Mouse (Mus musculus): Measurements from ENCODE around the gene Swsap1.

Gene Swsap1

DNA sequence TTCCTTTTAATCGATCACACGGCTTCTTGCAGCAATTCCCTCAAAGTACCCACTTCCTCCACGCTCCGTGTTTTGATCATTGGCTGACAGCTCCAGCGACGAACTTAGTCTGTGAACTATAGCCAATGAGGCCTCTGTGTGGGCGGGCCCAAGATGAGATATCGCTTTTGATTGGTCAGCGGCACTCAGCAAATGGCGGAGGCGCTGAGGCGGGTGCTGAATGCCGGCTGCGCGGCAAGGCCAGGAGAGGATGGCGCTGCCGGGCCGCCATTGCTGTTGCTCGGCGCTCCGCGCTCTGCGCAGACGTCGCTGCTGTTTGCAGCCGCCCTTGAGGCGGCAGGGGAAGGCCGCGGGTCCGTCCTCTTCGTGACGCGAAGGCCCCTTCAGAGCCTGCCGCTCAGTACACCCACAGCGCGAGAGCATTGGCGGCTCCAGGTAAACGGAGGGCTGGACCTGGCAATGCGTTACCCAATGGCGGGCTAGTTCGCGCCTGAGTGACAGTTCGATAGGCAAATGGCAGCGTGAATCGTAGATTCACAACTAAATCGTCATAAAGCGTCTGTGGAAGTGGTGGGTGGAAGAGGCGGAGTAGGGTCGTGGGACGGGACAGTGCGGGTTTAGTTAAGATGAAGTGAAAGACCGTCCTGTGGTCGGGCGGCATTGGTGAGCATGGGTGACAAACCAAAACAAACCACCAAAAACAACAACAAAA is at the start of gene Swsap1:
Gene Swsap1 (plus strand): TSS at position 186 of the 712 bp plus-strand sequence.
- DNase-seq = peak; percentile 96 to 97

DNA sequence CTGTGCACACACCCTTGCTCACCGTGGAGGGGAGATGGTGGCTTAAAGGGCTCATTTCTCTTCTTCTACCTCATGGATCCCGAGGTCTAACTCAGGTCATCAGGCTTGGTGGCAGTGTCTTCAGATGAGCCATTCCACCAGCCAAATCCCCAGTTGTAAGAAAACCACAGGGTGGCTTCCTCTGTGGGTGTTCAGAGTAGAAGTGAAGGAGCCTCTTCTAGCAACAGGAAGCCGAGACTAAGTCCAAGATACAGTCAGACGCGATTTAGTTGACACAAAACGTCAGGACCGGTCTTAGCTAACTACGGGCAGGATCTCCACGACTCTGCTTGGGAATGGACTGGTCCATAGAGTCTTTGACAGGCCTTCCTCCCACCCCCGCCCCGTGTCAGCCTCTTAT is 47.3 kb upstream of the Swsap1 start:
- no peak for DNase-seq

- DNase-seq = no peak
Measured at GRCm38 (mm10) chr9:21909474-21910223, 45.9 kb upstream of the Swsap1 start.

DNA sequence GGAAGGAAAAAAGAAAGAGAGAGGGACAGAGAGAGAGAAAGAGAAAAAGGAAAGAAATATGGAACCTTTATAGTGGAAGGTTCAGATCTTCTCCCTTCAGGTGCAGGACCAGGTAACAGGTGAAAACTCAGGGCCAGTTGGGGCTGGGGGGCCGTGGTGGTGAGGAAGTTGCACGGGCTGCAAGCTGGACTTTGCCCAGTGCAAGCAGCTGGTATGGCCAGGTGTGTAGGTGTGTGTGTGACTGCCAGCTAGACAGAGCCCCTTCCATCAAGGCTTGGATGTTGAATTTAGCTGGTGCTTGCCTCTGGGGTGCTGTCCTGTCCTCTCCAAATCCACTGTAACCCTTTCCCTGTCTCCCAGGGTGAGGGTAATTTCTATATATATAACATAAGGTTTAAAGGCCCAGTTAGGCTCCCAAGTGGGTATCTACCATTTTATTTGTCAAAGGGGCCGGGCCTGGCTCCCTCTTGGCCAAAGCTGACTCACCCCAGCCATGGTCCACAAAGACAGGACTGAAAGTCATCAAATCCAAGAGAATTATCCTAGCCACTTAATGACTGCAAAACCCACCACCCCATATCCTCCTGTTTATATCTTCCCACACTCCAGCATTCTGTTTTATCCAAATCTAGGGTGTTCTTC is 38.6 kb upstream of the Swsap1 start:
- DNase-seq = no peak

DNA sequence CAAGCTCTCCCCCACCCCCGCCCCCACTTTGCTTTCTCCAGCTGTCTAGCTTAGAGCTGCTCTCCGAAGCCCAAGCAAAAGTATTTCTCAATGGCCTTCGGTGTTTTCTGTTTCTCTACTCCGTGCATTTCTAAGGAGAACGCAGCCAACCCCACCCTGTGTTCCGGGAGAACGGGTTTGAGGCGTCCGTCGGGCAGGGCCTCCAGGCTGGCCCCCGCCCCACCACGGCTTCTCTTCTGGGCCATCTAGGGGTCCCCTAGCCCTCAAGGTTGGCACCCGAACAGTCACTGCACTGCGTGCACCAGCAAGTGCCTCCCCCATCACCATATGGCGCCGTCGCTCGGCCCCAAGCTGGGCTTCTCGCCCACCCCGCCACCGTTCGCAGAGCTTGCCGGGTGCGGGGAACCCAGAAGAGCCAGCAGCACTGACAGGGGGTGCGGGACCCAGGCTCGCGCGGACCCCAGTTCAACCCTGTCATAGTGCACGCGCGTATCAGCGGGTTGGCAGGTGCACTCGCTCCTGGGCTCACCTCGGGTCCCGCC is 38.0 kb upstream of the Swsap1 start:
- peak in 1 of 2 experiments; percentile 28 for DNase-seq

GRCm38 (mm10) chr9:21918035-21918592 is 37.4 kb upstream of the Swsap1 start, which contains the start of gene Rab3d:
TSS of gene Rab3d (minus strand) at chr9:21918192.
- peak; percentile 93 to 96 for DNase-seq

- DNase-seq = no peak
Measured at GRCm38 (mm10) chr9:21918692-21919384, 36.7 kb upstream of the Swsap1 start.

- no peak for DNase-seq
Measured at GRCm38 (mm10) chr9:21923036-21923435, 32.5 kb upstream of the Swsap1 start.

DNA sequence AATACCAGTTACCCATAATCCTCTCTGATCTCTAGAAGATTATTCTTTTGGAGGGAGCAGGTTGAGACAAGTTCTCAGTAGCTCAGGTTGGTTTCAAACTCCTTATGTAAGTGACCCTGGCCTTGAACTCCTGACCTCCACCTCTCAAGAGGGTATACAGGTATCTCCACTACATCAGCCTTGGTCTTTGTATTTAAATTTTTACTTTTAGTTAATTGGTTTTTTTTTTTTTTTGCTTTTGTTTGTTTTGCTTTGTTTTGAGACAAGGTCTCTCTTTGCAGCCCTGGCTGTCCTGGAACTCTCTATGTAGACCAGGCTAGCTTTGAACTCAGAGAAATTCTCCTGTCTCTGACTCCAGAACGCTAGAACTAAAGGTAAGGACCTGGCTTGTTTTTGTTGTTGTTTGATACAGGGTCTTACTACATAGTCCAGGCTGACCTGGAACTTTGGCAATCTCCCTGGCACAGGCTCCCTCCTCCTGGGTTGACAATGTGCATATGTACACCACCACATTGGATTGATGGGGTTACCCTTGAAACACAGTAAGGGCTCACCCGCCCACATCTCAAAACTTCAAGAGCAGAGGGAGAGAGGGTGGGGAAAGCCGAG is 32.0 kb upstream of the Swsap1 start:
- no peak for DNase-seq

GRCm38 (mm10) chr9:21924099-21924493 is 31.5 kb upstream of the Swsap1 start:
- peak in 1 of 2 experiments; percentile 31 for DNase-seq

- no peak for DNase-seq
Measured at GRCm38 (mm10) chr9:21925034-21925433, 30.5 kb upstream of the Swsap1 start.

- DNase-seq = no peak
Measured at GRCm38 (mm10) chr9:21925506-21925905, 30.0 kb upstream of the Swsap1 start.

GRCm38 (mm10) chr9:21926155-21926554 is 29.4 kb upstream of the Swsap1 start:
- DNase-seq = no peak

- no peak for DNase-seq
Measured at GRCm38 (mm10) chr9:21926784-21927183, 28.8 kb upstream of the Swsap1 start.

DNA sequence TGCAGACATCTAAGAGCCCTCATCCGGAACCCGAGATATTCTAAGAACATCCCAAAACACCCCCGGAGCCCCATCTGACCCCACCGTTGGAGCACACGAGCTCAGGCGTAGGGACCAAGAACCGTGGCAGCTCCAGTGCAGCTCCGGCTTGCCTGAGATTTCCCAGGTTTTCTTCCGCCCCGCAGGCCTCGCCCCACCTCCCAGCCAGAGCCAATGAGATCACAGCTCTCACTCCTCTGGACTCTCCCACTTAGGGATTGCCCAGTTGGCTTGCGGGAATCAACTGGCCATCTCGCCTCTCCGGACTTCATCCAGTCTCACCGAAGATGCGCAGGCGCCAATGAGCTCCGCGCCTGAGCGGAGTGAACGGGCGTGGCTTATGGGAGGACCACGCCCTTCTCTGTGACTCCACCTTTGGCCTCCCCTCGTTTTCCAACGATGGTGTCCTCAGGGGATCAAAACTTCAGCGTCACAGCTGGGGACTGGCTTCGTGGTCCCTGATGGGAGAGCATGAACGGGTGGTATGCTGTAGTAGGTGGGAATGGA is 28.3 kb upstream of the Swsap1 start, which contains the start of the genes Ccdc159 and Tmem205:
Gene Ccdc159 (plus strand): TSS at position 264 of the 546 bp plus-strand sequence.
Gene Tmem205 (minus strand): TSS at position 349 of the 546 bp plus-strand sequence.
- peak; percentile 24 to 35 for DNase-seq

GRCm38 (mm10) chr9:21929208-21929607 is 26.3 kb upstream of the Swsap1 start:
- DNase-seq = no peak

DNA sequence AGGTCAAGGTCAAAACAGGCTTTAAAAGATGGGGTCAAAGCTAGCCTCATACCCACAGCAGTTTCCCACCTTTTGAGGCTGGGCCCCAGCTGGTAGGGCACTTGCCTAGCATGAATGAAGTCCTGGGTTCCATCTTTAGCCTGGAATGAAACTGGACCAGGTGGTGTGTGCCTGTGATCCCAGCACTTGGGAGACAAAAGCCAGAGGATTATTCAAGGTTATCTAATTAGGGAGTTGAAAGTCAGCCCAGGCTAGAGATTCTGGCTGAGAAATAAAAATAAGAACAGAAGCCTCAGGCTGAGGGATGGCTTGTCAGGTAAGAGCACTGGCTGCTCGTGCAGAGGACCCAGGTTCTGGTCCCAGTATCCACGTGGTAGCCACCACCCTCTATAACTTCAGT is 23.5 kb upstream of the Swsap1 start:
- no peak for DNase-seq

- no peak for DNase-seq
Measured at GRCm38 (mm10) chr9:21932445-21933137, 23.0 kb upstream of the Swsap1 start.

DNA sequence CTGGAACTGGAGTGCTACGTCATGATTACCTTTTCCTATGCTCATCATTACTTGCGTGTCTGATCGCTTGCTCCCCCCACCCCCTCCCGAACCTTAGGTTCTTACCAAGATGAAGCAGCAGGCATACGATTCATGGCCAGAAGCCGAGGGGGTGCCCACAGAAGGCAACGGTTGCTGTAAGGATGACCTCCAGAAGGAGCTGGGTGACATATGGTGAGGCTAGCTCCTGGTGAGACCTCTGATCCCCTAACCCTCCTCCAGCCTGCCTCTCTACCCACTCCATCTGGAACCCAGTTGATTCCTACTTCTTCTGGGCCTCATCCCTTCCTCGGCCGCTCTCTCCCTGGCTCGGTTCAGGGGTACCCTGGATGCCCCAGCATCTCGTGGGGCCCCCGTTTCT is 21.5 kb upstream of the Swsap1 start:
- DNase-seq = no peak

DNA sequence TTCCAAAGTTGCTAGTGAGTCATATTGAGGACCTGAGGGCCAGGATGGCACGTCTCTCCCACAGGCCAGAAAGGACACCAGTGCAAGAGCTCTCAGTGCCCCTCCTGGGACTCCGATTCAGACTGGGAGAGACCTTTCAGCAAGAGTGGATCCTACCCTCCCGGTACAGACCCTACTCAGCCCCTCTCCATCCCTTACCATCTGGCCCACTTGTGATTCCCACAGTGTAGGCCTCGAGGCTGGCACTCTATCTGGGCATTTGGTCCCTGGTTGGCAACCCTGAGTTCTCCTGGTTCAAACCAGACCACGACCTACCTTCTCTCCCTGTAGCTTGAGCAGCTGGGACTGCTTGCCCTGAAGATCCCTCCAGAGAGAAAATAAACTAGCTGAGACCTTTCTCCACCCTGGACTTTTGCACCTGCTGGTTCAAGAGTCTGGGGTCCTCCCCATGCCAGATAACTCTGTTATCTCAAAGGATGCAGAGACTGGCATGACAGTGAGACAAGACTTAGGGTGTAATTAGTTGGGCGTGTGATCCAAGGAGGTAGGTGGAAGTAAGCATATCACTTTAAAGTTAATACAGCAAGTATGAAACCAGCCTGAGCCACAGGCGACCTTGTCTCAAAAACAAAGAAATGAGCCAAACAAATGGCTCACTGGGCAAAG is 20.0 kb upstream of the Swsap1 start:
- no peak for DNase-seq
